Mouse (Mus musculus) thymus, adult 2 months (tissue): ENCODE results near the gene Ctcf.

Source experiments
- CTCF ChIP-seq: fragments of 200-500 bp; IDR thresholded peaks from 2 replicates; pipeline ENCODE4 v1.5.1; 2012; ENCODE audit warnings: mild to moderate bottlenecking, control low read depth, low read length, moderate library complexity, borderline replicate concordance; ENCODE audit not compliant: control insufficient read depth, poor library complexity, insufficient read depth; ENCODE audit errors: extremely low read depth
- POLR2A ChIP-seq: fragments of 200-500 bp; IDR thresholded peaks from 2 replicates; pipeline ENCODE4 v1.6.1; 2012; ENCODE audit warnings: mild to moderate bottlenecking, low read length, control low read depth, moderate library complexity; ENCODE audit not compliant: control insufficient read depth, poor library complexity, insufficient read depth; ENCODE audit errors: extremely low read depth

DNA sequence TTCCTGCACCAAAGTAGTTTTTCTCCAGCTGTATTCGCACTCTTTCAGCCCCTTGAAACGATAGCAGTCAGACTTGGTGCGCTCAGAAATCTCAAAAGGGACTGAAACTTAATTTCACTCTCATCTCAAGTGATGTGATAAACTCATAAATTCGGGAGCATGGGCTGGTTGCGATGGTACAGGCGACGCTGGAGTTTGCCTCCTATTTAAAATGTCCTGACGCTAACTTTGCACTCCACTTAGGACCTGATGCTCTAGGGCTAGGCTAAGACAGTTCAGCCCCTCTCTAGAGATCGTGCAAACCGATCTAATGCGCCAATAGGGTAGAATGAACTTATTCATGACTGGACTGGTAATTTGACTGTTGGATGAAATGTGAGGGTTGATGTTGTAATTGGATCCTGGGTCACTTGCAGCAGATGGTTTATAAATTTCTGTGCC, 1.3 kb downstream of the Ctcf start:
- TF ChIP-seq CTCF (no peak), POLR2A (no peak)
